Mouse (Mus musculus): ENCODE measurements around the gene Il9.

Il9 gene

DNA sequence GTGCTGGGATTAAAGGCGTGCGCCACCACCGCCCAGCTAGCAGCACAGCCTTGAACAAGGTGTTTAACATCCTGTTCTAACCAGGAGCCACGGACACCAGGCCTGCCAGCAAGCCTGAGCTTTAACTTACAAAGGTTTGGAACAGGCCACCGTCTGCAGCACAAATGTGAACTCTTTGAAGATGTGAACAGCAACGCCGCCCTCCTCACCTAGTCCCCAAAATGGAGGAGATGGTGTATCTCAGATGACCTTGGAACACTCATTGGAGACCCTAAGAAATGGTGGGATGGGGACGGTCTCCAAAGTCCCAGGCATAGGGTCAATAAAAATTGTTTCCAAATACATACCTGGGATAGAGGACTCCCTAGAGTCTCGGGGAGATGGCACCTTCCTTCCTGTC is 9.4 kb downstream of the Il9 start:
- in situ Hi-C loops (cut with MboI; ENCODE audit: low sequenced_read_pairs), result loop anchor here (10.0 kb wide), 1 partner anchor 182 kb away; no protein-coding TSS in a partner anchor

DNA sequence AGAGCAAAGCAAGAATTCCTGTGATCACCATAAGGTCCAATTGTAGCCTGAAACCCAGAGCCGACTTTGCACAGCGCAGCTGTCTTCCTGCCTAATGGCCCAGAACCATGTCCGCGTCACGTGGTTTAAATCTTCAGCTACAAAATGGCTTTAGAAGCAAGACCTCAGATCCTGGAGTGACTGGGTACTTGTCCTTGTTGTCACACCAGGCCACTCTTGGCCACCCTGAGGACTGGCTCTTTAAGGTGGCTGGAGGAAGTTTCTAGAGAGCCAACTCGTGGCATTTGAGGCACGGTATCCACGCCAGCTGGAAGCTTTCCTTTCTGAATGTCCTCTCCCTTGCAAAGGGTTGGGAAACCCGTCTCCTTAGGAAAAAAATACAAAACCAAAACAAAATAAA is 10.1 kb downstream of the Il9 start:
- in situ Hi-C loops (cut with MboI; ENCODE audit: low sequenced_read_pairs), result loop anchor here (10.0 kb wide), 1 partner anchor 183 kb away; no protein-coding TSS in a partner anchor

DNA sequence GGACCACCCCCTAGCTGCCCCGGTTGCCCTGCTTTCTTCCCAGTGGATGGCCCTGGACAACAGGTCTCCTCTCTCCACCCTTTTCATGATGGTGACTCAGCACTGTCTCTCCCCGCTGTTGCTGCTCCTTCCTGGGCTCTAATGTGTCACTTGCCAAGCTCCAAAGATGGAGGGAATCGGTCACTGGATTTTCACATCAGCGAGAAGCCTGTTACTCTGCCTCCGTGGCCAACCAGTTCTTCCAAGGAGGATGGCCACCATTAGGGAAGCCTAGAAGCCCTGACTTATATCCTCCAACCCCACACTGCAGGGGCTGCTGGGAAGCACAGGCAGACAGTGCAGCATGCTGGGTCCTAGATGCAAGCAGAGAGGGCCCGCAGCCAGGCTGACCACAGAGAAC is 10.8 kb downstream of the Il9 start:
- in situ Hi-C loops (cut with MboI; ENCODE audit: low sequenced_read_pairs), result loop anchor here (10.0 kb wide), 1 partner anchor 184 kb away; no protein-coding TSS in a partner anchor

DNA sequence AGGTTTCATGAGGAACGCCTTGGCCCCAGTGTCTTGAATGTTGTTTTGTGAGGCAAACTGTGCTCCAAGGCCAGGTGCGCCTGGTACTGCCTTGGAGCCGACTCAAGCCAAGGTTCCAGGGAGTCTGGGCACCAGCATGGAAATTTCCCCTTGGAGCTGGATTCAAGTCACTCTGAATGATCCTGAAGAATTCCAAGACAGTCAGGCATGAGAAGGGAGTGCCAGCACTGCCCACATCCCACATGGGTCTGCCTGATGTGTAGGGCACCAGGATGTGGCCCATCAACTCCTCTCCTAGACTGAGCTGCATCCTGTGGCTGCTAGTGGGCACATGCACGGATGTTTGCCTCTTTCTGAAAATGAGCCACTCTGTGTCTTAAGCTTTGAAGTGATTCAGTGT is 13.5 kb downstream of the Il9 start:
- in situ Hi-C loops (cut with MboI; ENCODE audit: low sequenced_read_pairs), result no loop called here

DNA sequence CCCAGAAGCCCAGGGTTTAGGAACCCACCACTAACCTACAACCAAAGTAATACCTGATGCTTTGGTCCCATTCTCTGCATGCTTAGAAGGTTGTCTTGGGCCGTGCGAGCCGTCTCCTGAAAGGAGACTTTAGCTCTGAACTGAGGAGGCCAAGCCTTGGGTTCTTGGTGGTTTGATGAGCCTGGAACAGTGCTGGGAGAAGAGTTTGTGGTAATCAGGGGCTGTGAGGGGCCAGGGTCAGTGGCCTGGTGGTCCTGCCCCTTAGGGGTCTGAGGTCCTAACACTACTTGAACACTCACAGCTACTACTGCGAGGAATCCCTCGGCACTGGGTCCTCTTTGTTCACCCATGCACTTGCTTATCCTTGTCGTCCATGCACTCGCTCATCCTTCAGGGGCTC is 14.3 kb downstream of the Il9 start:
- in situ Hi-C loops (cut with MboI; ENCODE audit: low sequenced_read_pairs), result no loop called here

DNA sequence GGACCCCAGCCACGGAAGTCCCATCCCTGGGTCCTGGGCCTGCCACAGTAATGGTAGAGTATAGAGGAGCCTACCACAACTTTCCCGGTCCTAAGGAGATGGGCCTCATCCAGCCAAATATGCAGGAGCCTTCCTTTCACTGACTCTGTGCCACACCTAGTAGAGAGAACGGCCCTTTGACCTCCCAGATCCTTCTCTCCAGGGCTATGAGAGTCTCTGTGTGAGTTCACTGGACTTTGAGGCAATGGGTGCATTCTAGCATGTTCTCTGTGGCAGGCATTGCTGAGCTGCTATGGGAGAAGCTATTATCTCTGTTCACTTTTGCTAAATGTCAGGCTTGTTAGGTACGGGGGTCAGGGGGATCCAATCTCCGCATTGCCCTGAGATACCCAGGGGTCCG is 18.3 kb downstream of the Il9 start:
- in situ Hi-C loops (cut with MboI; ENCODE audit: low sequenced_read_pairs), result no loop called here

DNA sequence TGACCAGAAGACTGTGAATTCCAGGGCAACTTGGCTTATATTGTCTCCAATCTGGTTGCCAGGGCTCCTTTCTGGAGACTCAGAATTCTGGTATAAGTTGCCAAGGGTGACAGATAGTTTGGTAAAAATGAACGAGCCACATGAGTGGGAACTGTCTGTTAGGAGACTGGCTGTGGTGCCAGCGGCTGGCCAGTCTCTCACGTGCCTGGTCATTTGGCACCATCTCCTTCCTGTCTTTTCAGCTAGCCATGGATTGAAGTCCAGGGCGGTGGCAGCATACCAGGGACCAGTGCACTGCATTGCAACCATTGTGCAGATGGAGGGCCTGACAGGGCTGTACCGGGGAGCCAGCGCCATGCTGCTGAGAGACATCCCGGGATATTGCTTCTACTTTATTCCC is 18.8 kb downstream of the Il9 start:
- in situ Hi-C loops (cut with MboI; ENCODE audit: low sequenced_read_pairs), result no loop called here

DNA sequence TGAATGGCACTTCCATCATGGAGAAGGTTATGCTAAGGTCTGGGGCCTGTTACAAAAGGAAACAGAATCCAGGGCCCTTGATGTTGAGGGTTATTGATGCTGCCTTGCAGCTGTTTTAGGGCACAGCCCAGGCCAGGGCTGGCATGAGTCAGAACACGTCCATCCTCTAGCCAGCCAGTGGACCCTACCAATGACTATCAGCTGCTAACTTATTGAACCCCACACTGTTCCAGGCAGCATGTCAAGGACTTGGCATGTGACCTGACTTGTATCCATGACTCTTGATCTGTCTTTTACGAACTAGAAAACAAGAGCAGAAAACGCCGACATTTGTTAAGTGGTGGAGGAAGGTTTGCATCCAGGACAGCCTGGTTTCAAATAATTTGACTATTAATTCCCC is 19.3 kb downstream of the Il9 start:
- in situ Hi-C loops (cut with MboI; ENCODE audit: low sequenced_read_pairs), result no loop called here

DNA sequence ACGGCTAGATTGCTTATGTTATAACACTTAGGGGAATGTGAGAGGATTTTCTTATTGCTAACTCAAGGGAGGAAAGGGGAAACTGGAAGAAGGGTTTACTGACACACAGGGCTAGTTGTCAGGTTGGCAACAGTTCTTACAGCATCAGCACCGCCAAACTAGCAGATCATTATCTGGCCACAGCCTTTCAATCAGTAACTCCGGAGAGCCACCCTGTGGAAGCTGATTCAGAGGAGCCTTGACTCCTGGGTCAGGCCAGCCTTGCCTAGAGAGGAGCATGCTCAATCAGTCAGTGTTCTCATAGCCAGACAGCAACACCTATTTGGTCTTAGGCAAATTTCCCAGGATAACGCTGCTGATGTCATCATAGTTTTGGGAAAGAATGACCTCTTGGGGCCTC is 20.6 kb downstream of the Il9 start:
- in situ Hi-C loops (cut with MboI; ENCODE audit: low sequenced_read_pairs), result no loop called here

DNA sequence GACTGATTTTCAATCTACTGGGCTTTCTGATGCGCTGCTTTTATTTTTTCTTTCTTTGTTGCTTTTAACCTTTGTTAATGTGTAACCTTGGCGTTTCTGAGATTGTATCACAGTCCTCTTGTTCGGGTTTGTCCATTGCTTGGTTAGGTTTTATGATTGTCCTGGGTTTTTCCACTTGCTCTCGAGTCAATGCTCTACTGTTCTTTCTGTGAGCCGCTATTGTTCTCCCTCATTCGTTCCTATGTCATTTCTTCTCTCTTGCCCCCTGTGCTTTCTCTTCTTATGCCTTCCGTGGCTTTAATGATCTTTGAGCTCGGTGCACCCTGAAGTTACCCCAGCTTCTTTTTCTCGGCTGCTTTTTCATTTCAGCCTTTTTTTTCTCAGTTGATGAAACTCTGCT is 24.0 kb downstream of the Il9 start:
- in situ Hi-C loops (cut with MboI; ENCODE audit: low sequenced_read_pairs), result no loop called here

DNA sequence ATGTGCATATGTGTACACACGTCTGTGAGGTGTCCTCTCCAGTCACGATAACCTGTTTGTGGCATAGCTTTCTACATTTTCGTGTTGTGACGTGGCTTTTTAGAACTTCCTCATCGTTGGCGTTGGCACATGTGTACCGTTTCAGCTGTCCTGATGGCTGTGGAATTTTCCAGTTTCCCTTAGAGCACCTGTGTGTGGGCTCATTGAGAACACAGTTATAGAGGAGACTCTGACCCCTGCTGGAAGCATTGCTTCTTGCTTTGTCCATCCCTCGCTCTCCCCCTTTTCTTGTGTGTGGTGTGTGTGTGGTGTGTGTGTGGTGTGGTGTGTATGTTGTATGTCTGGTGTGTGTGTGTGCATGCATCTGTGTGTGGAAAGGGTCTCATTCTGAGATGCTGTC is 32.0 kb downstream of the Il9 start:
- in situ Hi-C loops (cut with MboI; ENCODE audit: low sequenced_read_pairs), result no loop called here

DNA sequence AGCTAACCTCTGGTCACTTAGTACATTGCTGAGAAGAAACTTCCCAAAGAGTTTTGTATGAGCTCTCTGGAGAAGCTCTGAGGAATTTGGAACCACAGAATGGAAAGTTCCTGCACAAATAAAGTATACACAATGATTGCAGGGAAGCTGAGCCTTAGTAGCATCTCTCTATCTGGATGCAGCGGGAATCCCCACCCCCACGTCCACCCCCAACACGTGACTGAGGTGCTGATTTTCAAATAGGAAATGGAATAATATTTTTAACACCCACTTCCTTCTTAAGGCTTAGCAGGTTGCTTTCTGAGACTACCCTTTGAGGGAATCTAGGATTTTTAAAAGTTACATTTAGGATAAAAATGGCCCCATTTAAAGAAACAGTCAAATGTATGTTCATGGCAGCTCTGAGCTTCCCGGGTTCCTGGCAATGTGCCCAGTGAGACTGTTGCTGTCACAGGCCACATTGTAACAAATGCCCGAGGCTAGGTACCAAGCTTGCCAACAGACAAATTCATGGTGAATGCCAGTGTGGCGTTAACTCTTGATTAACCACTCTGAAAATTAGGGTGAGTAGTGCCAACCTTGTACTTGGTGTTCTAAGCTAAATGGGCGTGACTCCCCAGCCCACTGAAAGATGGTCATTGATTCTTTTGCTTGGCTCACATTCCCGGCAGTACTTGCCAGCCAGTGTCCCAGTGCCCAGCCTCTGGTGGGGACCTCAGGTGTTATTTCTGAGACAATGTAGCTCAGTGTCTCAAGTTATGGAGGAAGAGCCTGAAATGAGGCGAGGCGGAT is 32.6 kb downstream of the Il9 start:
- in situ Hi-C loops (cut with MboI; ENCODE audit: low sequenced_read_pairs), result no loop called here

DNA sequence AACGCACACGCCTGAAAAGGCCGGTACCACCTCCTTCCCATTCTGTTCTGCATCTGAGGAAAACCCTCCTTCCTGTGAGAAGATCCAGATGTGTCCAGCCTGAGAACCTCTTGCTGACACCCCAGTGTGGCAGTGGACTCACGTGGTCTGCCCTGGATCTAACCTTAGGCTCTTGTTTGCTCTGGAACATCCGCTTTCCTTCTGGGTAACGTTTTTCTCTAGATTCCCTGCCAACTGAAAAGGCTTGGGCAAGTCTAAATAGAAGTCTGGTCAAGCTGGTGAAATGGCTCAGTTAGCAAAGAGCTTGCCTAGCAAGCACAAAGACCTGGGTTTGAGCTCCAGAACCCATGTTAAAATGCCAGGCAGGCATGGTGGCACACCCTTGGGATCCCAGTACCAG is 37.0 kb downstream of the Il9 start:
- in situ Hi-C loops (cut with MboI; ENCODE audit: low sequenced_read_pairs), result no loop called here

DNA sequence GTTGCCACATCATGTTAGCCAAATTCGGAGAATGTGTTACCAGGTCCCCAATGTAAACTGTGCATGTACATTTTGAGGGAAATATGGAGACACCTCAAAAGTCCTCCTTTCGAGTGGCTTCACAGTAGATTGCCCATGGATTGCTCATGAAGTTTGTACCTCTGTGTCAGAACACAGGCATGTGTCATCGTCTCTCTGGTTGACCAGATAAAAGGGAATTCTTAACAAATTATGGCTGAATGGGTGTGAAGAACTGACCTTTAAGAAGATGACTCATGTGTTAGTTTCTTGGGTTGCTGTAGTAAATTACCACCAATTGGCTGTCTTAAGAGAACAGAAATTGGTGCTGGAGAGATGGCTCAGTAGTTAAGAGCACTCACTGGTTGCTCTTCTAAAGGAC is 37.9 kb downstream of the Il9 start:
- in situ Hi-C loops (cut with MboI; ENCODE audit: low sequenced_read_pairs), result no loop called here

DNA sequence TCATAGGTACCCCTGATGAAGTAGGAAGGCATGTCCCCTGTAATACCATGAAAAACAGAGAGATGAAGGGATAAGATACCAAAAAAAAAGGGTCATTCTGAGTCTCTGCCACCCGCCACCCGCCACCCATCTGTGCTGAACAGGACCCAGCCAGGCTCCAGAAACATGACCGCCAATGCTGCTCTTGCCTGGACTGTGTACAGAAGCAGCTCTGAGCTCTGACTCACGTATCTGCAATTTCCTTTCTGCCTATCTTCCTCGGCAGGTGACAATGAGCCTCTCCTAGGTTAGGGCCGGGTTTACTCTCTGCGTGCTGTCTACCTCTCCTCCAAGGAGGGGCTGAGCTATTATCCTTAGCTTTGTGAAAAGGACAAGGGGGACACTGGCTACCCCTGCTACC is 38.6 kb downstream of the Il9 start:
- in situ Hi-C loops (cut with MboI; ENCODE audit: low sequenced_read_pairs), result no loop called here

DNA sequence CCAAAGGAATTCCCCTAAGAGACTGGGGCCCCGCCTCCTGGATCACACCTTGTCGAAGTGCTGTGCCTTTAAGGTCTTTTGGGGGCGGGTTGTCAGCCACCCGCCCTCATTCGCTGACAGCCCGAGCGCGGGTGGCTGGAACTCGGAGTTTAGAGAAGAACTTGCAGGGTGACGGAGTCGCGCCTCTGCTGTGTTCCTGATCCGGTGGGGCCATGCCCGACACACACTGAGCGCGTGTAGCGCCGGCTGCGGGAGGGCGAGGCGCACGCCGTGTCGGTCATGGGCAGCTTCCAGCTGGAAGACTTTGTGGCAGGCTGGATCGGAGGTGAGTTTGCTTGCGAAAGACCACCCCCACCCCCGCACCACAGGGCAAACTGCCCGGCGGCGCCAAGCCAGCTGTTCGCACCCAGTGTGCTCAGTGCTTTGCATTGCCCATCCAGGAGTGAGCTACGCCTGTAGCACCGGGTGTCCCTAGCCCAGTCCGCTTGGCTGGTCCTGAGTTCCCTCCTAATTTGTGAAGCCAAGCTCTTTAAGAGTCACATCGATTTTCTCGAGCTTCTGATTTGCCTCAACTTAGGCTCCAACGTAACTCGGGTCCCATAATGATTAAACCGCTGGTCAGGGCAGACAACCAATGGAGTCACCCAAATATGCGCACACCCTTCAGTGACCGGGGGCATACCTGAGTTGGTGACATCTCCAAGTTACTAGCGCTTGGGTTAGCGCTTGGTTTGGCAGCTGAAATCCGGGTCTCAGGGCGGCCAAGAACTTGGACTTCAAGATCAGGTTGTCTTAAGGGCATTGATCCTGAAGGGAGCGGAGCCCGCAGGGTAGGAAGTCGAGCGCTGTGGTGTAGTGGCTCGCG is 43.6 kb downstream of the Il9 start, which contains the start of gene Slc25a48:
Gene Slc25a48, plus strand, starts transcription at position 145 of the 865 bp plus-strand sequence.
- in situ Hi-C loops (cut with MboI; ENCODE audit: low sequenced_read_pairs), result no loop called here

DNA sequence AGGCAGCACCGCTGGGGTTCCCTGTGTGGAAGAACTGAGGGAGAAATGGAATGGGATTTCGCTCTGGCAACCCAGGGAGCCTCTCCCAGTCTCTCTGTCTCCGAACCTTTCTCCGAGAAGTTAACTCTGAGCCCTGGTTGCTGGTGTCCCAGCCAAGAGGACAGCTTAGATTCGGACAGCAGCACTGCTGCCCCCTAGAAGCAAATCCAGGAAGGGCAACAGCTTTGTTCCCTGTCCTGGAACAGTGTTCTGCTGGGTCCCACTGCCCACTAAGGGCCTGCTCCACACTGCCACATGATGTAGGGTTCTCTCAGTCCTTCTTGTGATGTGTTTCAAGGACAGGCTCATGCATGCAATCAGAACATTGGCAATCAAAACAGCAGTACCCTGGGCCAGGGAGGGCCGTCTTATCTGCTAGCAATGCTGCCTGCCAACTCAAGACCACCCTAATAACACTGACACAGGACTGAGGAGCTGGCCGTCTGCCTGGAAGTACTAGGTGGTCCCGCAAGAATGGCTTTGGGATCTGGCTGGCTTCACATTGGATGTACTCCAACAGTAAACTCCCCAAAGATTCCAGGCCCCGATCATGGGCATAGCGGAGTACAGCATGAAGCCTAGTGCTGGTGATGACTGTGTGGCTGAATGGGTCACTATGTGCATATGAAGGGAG is 46.3 kb downstream of the Il9 start:
- in situ Hi-C loops (cut with MboI; ENCODE audit: low sequenced_read_pairs), result no loop called here

DNA sequence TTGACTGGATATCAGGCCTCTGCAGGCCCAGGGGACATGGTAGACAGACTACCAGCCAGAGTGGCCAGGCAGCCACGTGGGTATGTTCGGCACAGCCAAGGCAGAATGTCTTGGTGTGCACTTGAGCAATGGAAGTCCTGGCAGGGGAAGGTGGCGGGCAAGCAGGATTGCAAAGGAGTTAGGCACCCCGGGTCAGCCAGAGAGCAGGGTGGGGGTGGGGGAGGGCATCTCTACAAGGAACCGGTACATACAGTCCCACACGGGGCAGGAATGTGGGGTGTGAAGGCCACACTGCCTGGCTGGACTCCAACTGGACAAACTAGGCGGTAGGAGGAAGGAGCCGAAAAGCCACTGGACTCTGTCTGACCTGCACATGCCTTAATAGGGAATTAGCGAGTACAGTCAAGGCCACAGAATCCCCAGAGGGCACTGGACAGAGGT is 47.7 kb downstream of the Il9 start:
- in situ Hi-C loops (cut with MboI; ENCODE audit: low sequenced_read_pairs), result loop anchor here (5.0 kb wide), 1 partner anchor 162 kb away; no protein-coding TSS in a partner anchor

DNA sequence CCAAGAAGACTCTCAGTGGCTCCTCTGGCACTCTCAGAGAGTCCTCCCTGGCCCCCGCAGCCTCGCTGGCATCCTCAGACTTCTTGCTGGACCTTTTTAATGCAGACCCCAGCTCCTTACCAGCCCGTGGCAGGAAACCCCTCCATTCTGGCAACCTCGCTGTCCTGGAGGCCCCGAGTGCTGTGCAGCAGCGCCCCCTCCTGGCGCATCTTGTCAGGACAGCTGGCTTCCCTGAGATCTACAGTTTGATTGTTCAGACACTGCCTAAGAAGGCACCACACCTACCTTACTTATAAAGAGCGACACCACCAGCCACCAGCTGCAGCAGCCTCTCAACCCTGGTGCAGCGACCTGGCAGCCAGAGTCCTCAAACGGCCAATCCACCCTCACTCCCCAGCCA is 48.6 kb downstream of the Il9 start:
- in situ Hi-C loops (cut with MboI; ENCODE audit: low sequenced_read_pairs), result loop anchor here (5.0 kb wide), 1 partner anchor 161 kb away; no protein-coding TSS in a partner anchor

DNA sequence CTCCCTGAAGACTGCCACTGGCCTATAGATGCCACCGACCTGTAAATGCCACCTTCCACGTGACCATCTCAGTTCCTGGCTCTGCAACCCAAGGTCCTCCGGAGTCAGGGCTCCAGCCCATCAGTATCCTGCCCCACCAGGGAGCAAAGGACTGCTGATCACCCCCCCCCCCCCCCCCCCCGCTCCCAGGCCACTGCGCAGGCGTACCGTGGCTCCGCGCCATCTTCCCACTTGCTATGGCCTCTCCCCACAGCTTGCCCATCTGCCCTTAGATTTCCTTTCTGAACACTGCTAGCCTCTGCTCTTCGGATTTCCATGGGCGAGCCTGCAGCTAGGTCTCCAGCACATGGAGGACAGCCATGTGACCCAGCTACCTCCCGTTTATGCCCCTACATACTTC is 49.5 kb downstream of the Il9 start:
- in situ Hi-C loops (cut with MboI; ENCODE audit: low sequenced_read_pairs), result loop anchor here (5.0 kb wide), 1 partner anchor 160 kb away; no protein-coding TSS in a partner anchor

Data from CH12F3 (cell line).